Mouse (Mus musculus) thymus, postnatal 4 days (tissue): ENCODE data around the gene Hgd.

Experiments used
- DNase-seq: peaks from one replicate; pipeline ENCODE4 v3.0.0; 2021

Gene Hgd

GRCm38 (mm10) chr16:37676677-37677072 lies 96.7 kb downstream of the Hgd start:
- DNase-seq = no peak

DNA sequence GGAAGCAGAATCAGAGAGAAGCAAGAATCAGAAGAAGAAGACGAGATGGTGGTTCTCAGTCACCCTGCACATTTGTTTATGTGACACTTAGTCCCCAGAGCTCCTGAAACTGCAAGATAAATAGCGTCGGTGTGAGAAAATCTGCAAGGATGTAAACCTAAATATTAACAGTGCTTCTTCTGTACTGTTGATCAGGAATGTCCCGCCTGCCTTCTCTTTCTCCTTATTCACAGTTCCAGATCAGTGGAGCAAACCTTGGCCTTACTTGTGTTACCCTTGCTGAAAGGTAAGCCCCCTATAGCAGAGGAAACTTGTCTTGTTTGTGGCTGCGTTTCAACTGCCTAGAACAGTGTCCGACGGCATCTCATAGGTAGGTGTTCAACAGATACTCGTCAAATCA lies 97.6 kb downstream of the Hgd start:
- DNase-seq = no peak

GRCm38 (mm10) chr16:37680216-37680615 lies 100.3 kb downstream of the Hgd start:
- DNase-seq = no peak

- DNase-seq = no peak
Observed at GRCm38 (mm10) chr16:37680831-37681230, 100.9 kb downstream of the Hgd start.
